In genomic region chr9:13574913-13575312, GRCm38 (mm10) we compare ENCODE assay signal across 10 mouse cellular contexts.
DNase-seq lines count a peak whose midpoint lies in the region; ATAC-seq and TF ChIP-seq lines count a peak whose summit lies in the region.
"Had no signal": no experiment of that assay in that cellular context is flagged by ENCODE, and none has a peak within 500 bp of the region (broad histone marks: within the 10 kb centered on the region; RNA-seq: fewer than 3 reads in every experiment).

No protein-coding gene starts in this region.

- H3K9ac ChIP-seq in lung, embryonic 15.5 days: no peak overlapping the region
- H3K9ac ChIP-seq in heart, embryonic 14.5 days (ENCODE audit: low read length): no peak overlapping the region
- no peak overlapping the region for H3K9ac ChIP-seq in forebrain, embryonic 12.5 days
- H3K9ac ChIP-seq: midbrain, embryonic 12.5 days had no signal

- TF ChIP-seq CTCF in lung, adult 2 months (IDR thresholded peaks at IDR 0.05; ENCODE audit: insufficient read depth, low read length): no peak

- H3K4me1 ChIP-seq in lung, embryonic 15.5 days: peaks cover 9% of the 10 kb centered on the region; the same call in 1 of the 2 replicates
- H3K4me1 ChIP-seq in lung, adult 2 months (ENCODE audit: control insufficient read depth, insufficient read depth, low read length): peaks cover 15% of the 10 kb centered on the region
- H3K4me1 ChIP-seq in heart, embryonic 14.5 days (ENCODE audit: control insufficient read depth in 2 of 2, insufficient read depth in 2 of 2, low read length in 2 of 2): peaks cover 9 to 16% of the 10 kb centered on the region in 2 experiments
- peaks cover 13% of the 10 kb centered on the region for H3K4me1 ChIP-seq in forebrain, embryonic 12.5 days

- no peak overlapping the region for H3K4me2 ChIP-seq in lung, embryonic 15.5 days
- H3K4me2 ChIP-seq in heart, embryonic 14.5 days (ENCODE audit: low read length): no peak overlapping the region
- no peak overlapping the region for H3K4me2 ChIP-seq in forebrain, embryonic 12.5 days
- H3K4me2 ChIP-seq: midbrain, embryonic 12.5 days had no signal

- no peaks in the 10 kb centered on the region for H3K36me3 ChIP-seq in lung, embryonic 15.5 days
- H3K36me3 ChIP-seq in heart, embryonic 14.5 days (ENCODE audit: control insufficient read depth, insufficient read depth, low read length): no peaks in the 10 kb centered on the region
- no peaks in the 10 kb centered on the region; the same call in 1 of the 2 replicates for H3K36me3 ChIP-seq in forebrain, embryonic 12.5 days (replicated peaks)
- H3K36me3 ChIP-seq: midbrain, embryonic 12.5 days had no signal

- H3K27ac ChIP-seq in lung, embryonic 15.5 days: peak overlapping the region; percentile 59
- peak overlapping the region; percentile 51 to 64 for H3K27ac ChIP-seq in heart, embryonic 14.5 days (replicated peaks in 1 of 2; ENCODE audit: control insufficient read depth in 1 of 2, insufficient read depth in 1 of 2, low read depth in 2 of 2, low read length in 2 of 2)
- no peak overlapping the region for H3K27ac ChIP-seq in forebrain, embryonic 12.5 days
- H3K27ac ChIP-seq: midbrain, embryonic 12.5 days had no signal

- H3K9me3 ChIP-seq in lung, embryonic 15.5 days: no peaks in the 10 kb centered on the region
- 0 out of 2 replicates have a peak, but pooled peaks cover 3% of the 10 kb centered on the region for H3K9me3 ChIP-seq in heart, embryonic 14.5 days (ENCODE audit: control insufficient read depth, low read length)
- H3K9me3 ChIP-seq in forebrain, embryonic 12.5 days: peaks cover 6% of the 10 kb centered on the region; the same call in 1 of the 2 replicates
- H3K9me3 ChIP-seq: midbrain, embryonic 12.5 days had no signal

- 50% methylated on average over 2 of the region's 2 CpGs for WGBS in lung, embryonic 15.5 days
- WGBS in lung, adult 2 months: 34% methylated on average over 2 of the region's 2 CpGs
- 65% methylated on average over 2 of the region's 2 CpGs for WGBS in heart, embryonic 14.5 days
- 70% methylated on average over 2 of the region's 2 CpGs for WGBS in forebrain, embryonic 12.5 days

- no peak overlapping the region for H3K4me3 ChIP-seq in lung, embryonic 15.5 days
- H3K4me3 ChIP-seq in lung, adult 2 months (replicated peaks; ENCODE audit: extremely low read depth, low read depth, low read length): no peak overlapping the region
- H3K4me3 ChIP-seq in heart, embryonic 14.5 days (ENCODE audit: control insufficient read depth in 1 of 2, insufficient read depth in 1 of 2, low read depth in 1 of 2, low read length in 2 of 2): no peak overlapping the region
- H3K4me3 ChIP-seq in forebrain, embryonic 12.5 days (replicated peaks): no peak overlapping the region
- H3K4me3 ChIP-seq: midbrain, embryonic 12.5 days had no signal

- H3K27me3 ChIP-seq in lung, embryonic 15.5 days: no peaks in the 10 kb centered on the region
- no peaks in the 10 kb centered on the region for H3K27me3 ChIP-seq in heart, embryonic 14.5 days (ENCODE audit: control insufficient read depth, insufficient read depth, low read length)
- peaks cover 21% of the 10 kb centered on the region; the same call in 1 of the 2 replicates for H3K27me3 ChIP-seq in forebrain, embryonic 12.5 days
- H3K27me3 ChIP-seq: midbrain, embryonic 12.5 days had no signal

- TF ChIP-seq POLR2A in lung, adult 2 months (IDR thresholded peaks at IDR 0.05; ENCODE audit: borderline replicate concordance, extremely low read depth, low read depth, low read length): no peak

- DNase-seq in lung, adult 2 months: no peak
- peak; percentile 48 for DNase-seq in kidney, postnatal 10 days
- peak; percentile 45 for DNase-seq in skeletal muscle tissue, adult 2 months (ENCODE audit: low read depth, low spot score)
- DNase-seq in layer of hippocampus, adult 9-10 months (ENCODE audit: low spot score): no peak
- no peak for DNase-seq in urinary bladder, adult 18-20 months (ENCODE audit: low spot score in 2 of 2)
- DNase-seq: right cerebral cortex, adult 18-20 months had no signal

- ATAC-seq in lung, embryonic 15.5 days (ENCODE audit: borderline replicate concordance, extremely low read depth, low FRiP score, low TSS enrichment): no peak
- ATAC-seq in heart, embryonic 14.5 days (ENCODE audit: insufficient number of reproducible peaks, insufficient read depth, low FRiP score, low read depth): no peak
- no peak for ATAC-seq in forebrain, embryonic 12.5 days (ENCODE audit: low FRiP score)

Comparison
In these comparisons a context has a peak if more than half of its experiments do, and no peak if none do; other contexts are left out.
1. DNase-seq: peak in kidney, postnatal 10 days (single experiment) and skeletal muscle tissue, adult 2 months (single experiment); none in lung, adult 2 months (single experiment), layer of hippocampus, adult 9-10 months (single experiment) and urinary bladder, adult 18-20 months (0 of 2).